Comparison of ENCODE assay signal across 8 mouse cellular contexts in the genomic region with DNA sequence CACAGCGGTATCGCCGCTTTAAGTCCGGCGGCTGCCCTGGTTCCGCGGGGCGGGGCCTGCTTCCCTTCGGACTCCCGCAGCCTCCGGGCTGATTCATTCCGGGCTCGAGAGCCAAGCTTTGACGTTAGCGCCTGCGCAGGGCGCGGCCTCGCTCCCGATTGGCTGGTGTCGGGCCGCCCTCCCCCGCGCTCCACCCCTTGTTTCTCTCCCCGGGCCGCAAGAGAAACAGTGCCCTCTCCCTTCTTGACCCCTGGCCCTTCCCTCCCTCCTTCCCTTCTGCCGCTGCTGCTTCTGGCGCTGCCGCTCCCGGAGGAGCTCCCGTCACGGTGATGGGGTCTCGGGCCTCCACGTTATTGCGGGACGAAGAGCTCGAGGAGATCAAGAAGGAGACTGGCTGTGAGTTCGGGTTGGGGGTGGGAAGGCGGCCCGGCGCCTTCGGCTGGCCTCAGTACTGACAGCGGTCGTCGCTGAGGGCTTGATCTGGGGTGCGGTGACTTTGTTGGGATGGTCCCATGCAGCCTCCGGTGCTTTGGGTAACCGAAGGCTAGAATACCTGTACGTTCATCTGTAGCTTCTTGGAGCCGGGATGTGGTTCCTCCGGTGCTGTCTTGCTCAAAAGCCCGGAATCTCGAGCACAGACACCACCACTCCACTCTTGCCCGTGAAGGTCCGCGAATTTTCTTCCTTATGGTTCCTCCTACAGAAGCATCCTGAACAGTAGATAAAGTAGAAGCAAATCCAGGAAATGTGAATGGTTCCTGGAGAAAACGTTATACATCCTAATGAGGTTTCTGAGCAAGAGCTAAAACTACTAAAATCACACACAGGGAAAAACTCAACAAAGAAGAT. TPM values are rescaled to one million over a fixed set of nuclear protein-coding genes. Genes with fewer than 3 reads are reported as not detected.
DNase-seq lines count a peak whose midpoint lies in the region; ATAC-seq and TF ChIP-seq lines count a peak whose summit lies in the region.

Exd1 (minus strand) TSS at position 106 of the 849 bp plus-strand sequence.
Chp1 (plus strand) TSS at position 176 of the 849 bp plus-strand sequence.

- WGBS in forebrain, embryonic 12.5 days, result under 1% methylated on average over 57 of the region's 57 CpGs
- under 1% methylated on average over 57 of the region's 57 CpGs for WGBS in heart, postnatal 0 days
- WGBS in liver, embryonic 16.5 days (ENCODE audit: insufficient replicate concordance), result under 1% methylated on average over 57 of the region's 57 CpGs
- under 1% methylated on average over 57 of the region's 57 CpGs for WGBS in neural tube, embryonic 13.5 days

- no peak for TF ChIP-seq CTCF in E14TG2a.4 (conservative IDR thresholded peaks at IDR 0.05; ENCODE audit: low read length)
- TF ChIP-seq CTCF in heart, postnatal 0 days (IDR thresholded peaks at IDR 0.05; ENCODE audit: low read depth), result no peak
- TF ChIP-seq CTCF in testis, adult 2 months (IDR thresholded peaks at IDR 0.05; ENCODE audit: control insufficient read depth, insufficient read depth, insufficient replicate concordance, low read depth, low read length), result no peak

- no peak for TF ChIP-seq EP300 in heart, postnatal 0 days (IDR thresholded peaks at IDR 0.05; ENCODE audit: low read depth)

- no peaks in the 10 kb centered on the region for H3K36me3 ChIP-seq in E14TG2a.4 (ENCODE audit: insufficient read depth, low read length)
- no peaks in the 10 kb centered on the region for H3K36me3 ChIP-seq in forebrain, embryonic 12.5 days (replicated peaks)
- no peaks in the 10 kb centered on the region for H3K36me3 ChIP-seq in heart, postnatal 0 days (replicated peaks; ENCODE audit: control insufficient read depth, insufficient read depth, low read length)
- H3K36me3 ChIP-seq in liver, embryonic 16.5 days (ENCODE audit: control insufficient read depth, insufficient read depth), result no peaks in the 10 kb centered on the region
- no peaks in the 10 kb centered on the region for H3K36me3 ChIP-seq in neural tube, embryonic 13.5 days
- H3K36me3 ChIP-seq in testis, adult 2 months (ENCODE audit: control insufficient read depth, insufficient read depth, low read length), result no peaks in the 10 kb centered on the region

- peak within 1 kb of the TSS; percentile 74 for H3K27ac ChIP-seq in forebrain, embryonic 12.5 days
- H3K27ac ChIP-seq in heart, postnatal 0 days (ENCODE audit: low read depth), result peak within 1 kb of the TSS; percentile 85
- peak within 1 kb of the TSS; percentile 97 for H3K27ac ChIP-seq in liver, embryonic 16.5 days (ENCODE audit: low read length)
- H3K27ac ChIP-seq in neural tube, embryonic 13.5 days (replicated peaks), result peak within 1 kb of the TSS; percentile 85
- H3K27ac ChIP-seq in testis, adult 2 months (ENCODE audit: control insufficient read depth, insufficient read depth, low read depth, low read length), result peak within 1 kb of the TSS; percentile 82

- peak; percentile 99 for ATAC-seq in forebrain, embryonic 12.5 days (ENCODE audit: low FRiP score)
- ATAC-seq in heart, postnatal 0 days (ENCODE audit: insufficient read depth, low read depth), result peak; percentile 98
- ATAC-seq in liver, embryonic 16.5 days (ENCODE audit: low read depth), result peak; percentile 97
- ATAC-seq in neural tube, embryonic 13.5 days (ENCODE audit: low read depth), result peak; percentile 99

- no peaks in the 10 kb centered on the region for H3K27me3 ChIP-seq in E14TG2a.4 (ENCODE audit: insufficient read depth, low read length)
- no peaks in the 10 kb centered on the region for H3K27me3 ChIP-seq in forebrain, embryonic 12.5 days
- H3K27me3 ChIP-seq in heart, postnatal 0 days (ENCODE audit: control insufficient read depth, insufficient read depth, low read length), result no peaks in the 10 kb centered on the region
- H3K27me3 ChIP-seq in liver, embryonic 16.5 days (ENCODE audit: control insufficient read depth, insufficient read depth, low read depth, low read length), result no peaks in the 10 kb centered on the region
- no peaks in the 10 kb centered on the region for H3K27me3 ChIP-seq in neural tube, embryonic 13.5 days
- H3K27me3 ChIP-seq in testis, adult 2 months (ENCODE audit: control insufficient read depth, insufficient read depth, low read length), result no peaks in the 10 kb centered on the region

- H3K4me3 ChIP-seq in E14TG2a.4 (replicated peaks; ENCODE audit: low read length), result peak within 1 kb of the TSS; percentile 89
- peak within 1 kb of the TSS; percentile 81 for H3K4me3 ChIP-seq in forebrain, embryonic 12.5 days (replicated peaks)
- H3K4me3 ChIP-seq in heart, postnatal 0 days (ENCODE audit: low read depth, low read length), result peak within 1 kb of the TSS; percentile 86
- peak within 1 kb of the TSS; percentile 99 for H3K4me3 ChIP-seq in liver, embryonic 16.5 days (ENCODE audit: low read depth, low read length)
- H3K4me3 ChIP-seq in neural tube, embryonic 13.5 days, result peak within 1 kb of the TSS; percentile 87
- peak within 1 kb of the TSS; percentile 89 for H3K4me3 ChIP-seq in testis, adult 2 months (ENCODE audit: control insufficient read depth, low read depth, low read length)

- peaks cover 20% of the 10 kb centered on the region for H3K4me1 ChIP-seq in E14TG2a.4 (replicated peaks; ENCODE audit: low read depth, low read length)
- H3K4me1 ChIP-seq in forebrain, embryonic 12.5 days, result peaks cover 21% of the 10 kb centered on the region
- H3K4me1 ChIP-seq in heart, postnatal 0 days (ENCODE audit: control insufficient read depth, insufficient read depth), result peaks cover 14% of the 10 kb centered on the region
- peaks cover 29% of the 10 kb centered on the region for H3K4me1 ChIP-seq in liver, embryonic 16.5 days (ENCODE audit: control insufficient read depth, low read depth, low read length)
- peaks cover 22% of the 10 kb centered on the region for H3K4me1 ChIP-seq in neural tube, embryonic 13.5 days (replicated peaks)
- H3K4me1 ChIP-seq in testis, adult 2 months (ENCODE audit: control insufficient read depth, insufficient read depth, low read length), result no peaks in the 10 kb centered on the region

- H3K9ac ChIP-seq in forebrain, embryonic 12.5 days, result peak within 1 kb of the TSS; percentile 78
- peak within 1 kb of the TSS; percentile 84 for H3K9ac ChIP-seq in heart, postnatal 0 days (replicated peaks; ENCODE audit: low read depth, low read length)
- H3K9ac ChIP-seq in liver, embryonic 16.5 days (ENCODE audit: low read depth, low read length), result peak within 1 kb of the TSS; percentile 96
- H3K9ac ChIP-seq in neural tube, embryonic 13.5 days, result peak within 1 kb of the TSS; percentile 89

- peak within 1 kb of the TSS; percentile 61 for H3K4me2 ChIP-seq in forebrain, embryonic 12.5 days
- H3K4me2 ChIP-seq in heart, postnatal 0 days (ENCODE audit: low read depth, low read length), result peak within 1 kb of the TSS; percentile 74
- peak within 1 kb of the TSS; percentile 92 for H3K4me2 ChIP-seq in liver, embryonic 16.5 days (ENCODE audit: low read depth, low read length)
- H3K4me2 ChIP-seq in neural tube, embryonic 13.5 days, result peak within 1 kb of the TSS; percentile 61

- peak; percentile 86 for TF ChIP-seq POLR2A in testis, adult 2 months (IDR thresholded peaks at IDR 0.05; ENCODE audit: control insufficient read depth, low read depth, low read length)

- DNase-seq in c-Kit-positive CD71-positive TER-119-positive erythroid progenitor cells, embryonic 14.5 days (ENCODE audit: low spot score), result peak; percentile 96
- DNase-seq in heart, postnatal 0 days (ENCODE audit: low spot score), result peak; percentile 98
- DNase-seq in kidney, postnatal 4 days, result peak; percentile 99 to 100

- H3K9me3 ChIP-seq in E14TG2a.4 (ENCODE audit: low read length), result no peaks in the 10 kb centered on the region
- H3K9me3 ChIP-seq in forebrain, embryonic 12.5 days, result no peaks in the 10 kb centered on the region
- H3K9me3 ChIP-seq in heart, postnatal 0 days (replicated peaks; ENCODE audit: control insufficient read depth, low read length), result no peaks in the 10 kb centered on the region
- no peaks in the 10 kb centered on the region for H3K9me3 ChIP-seq in liver, embryonic 16.5 days (replicated peaks; ENCODE audit: control insufficient read depth, low read length)
- no peaks in the 10 kb centered on the region for H3K9me3 ChIP-seq in neural tube, embryonic 13.5 days

RNA-seq across cellular contexts. Expression of gene Exd1, which starts in this region (rescaled TPM):
- polyA plus RNA-seq in forebrain, embryonic 12.5 days (2016; fragmentation: Nextera tagmentation; extraction: Ambion mirVana), result 0.22 and 0.27 TPM in 2 replicates
- not detected in 2 replicates for total RNA-seq in heart, postnatal 0 days (2014; rRNA removed; ENCODE audit: low replicate concordance)
- 0.03 and 0.18 TPM in 2 replicates for polyA plus RNA-seq in heart, postnatal 0 days (2015; fragmentation: Nextera tagmentation; extraction: Ambion mirVana)
- polyA plus RNA-seq in liver, embryonic 16.5 days (2015; fragmentation: Nextera tagmentation; extraction: Ambion mirVana), result 0.14 and 0.34 TPM in 2 replicates
- 0.43 and 0.71 TPM in 2 replicates for polyA plus RNA-seq in neural tube, embryonic 13.5 days (2015; fragmentation: Nextera tagmentation; extraction: Ambion mirVana)
- 5.3 and 5.4 TPM in 2 replicates for polyA plus RNA-seq in testis, adult 2 months (2012; rRNA removed)

RNA-seq across cellular contexts. Expression of gene Chp1, which starts in this region (rescaled TPM):
- polyA plus RNA-seq in forebrain, embryonic 12.5 days (2016; fragmentation: Nextera tagmentation; extraction: Ambion mirVana), result 60.7 and 61.7 TPM in 2 replicates
- 81.1 and 82.3 TPM in 2 replicates for total RNA-seq in heart, postnatal 0 days (2014; rRNA removed; ENCODE audit: low replicate concordance)
- 51.1 and 53.3 TPM in 2 replicates for polyA plus RNA-seq in heart, postnatal 0 days (2015; fragmentation: Nextera tagmentation; extraction: Ambion mirVana)
- 68.8 and 69.6 TPM in 2 replicates for polyA plus RNA-seq in liver, embryonic 16.5 days (2015; fragmentation: Nextera tagmentation; extraction: Ambion mirVana)
- polyA plus RNA-seq in neural tube, embryonic 13.5 days (2015; fragmentation: Nextera tagmentation; extraction: Ambion mirVana), result 70.9 and 73.0 TPM in 2 replicates
- polyA plus RNA-seq in testis, adult 2 months (2012; rRNA removed), result 21.3 and 27.1 TPM in 2 replicates

Comparison
In these comparisons a context has a peak if more than half of its experiments do, and no peak if none do; other contexts are left out.
1. Peak in every context shown above with its lines: DNase-seq, ATAC-seq, H3K4me3 ChIP-seq and H3K27ac ChIP-seq.